Mouse (Mus musculus) testis, postnatal 10 days (tissue): ENCODE data around the gene Hoxa10.

Experiments
- DNase-seq: peaks from one replicate; pipeline ENCODE4 v3.0.0; 2021; ENCODE audit warnings: low spot score

The Hoxa10 gene

DNA sequence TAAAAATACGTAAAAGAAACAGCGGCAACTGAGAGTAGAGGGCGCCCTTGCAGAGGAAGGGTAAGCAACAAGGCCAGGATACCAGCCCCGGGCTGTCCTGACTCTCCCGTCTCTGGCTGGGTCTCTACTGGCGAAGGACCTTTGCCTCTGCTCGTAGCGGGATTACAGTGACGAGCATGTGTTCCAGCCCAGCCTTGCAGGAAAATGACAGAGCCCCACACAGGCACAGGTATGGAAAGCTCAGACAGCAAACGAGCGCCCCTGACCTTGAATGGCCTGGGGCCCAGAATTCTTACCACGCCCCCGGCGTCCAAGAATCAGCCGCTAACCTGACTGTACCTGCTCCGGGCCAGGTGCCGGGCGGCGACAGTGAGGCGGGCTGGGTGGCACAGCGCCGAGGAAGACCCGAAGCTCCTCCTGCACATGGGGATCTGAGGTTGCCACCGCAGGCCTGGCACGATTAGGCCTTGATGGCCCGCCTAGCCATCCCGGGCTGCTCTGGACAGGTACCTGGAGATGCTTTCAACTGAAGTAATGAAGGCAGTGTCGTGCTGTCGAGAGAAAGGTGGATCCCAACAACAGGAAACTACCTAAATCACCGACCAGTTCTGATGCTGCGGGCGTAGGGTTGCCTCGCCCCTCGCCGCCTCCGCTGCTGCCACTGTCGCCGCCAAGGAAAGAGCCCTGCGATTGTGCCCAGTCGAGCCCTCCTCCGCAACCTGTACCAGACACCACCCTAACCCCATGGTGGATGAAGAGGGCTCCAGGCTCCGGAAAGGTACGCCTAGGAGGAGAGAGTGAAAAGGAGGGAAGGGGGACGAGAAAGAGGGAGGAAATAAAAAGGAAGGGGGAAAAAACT is 10.9 kb downstream of the Hoxa10 start:
- no peak for DNase-seq

GRCm38 (mm10) chr6:52228475-52229465 is 11.9 kb downstream of the Hoxa10 start:
- DNase-seq: no peak

DNA sequence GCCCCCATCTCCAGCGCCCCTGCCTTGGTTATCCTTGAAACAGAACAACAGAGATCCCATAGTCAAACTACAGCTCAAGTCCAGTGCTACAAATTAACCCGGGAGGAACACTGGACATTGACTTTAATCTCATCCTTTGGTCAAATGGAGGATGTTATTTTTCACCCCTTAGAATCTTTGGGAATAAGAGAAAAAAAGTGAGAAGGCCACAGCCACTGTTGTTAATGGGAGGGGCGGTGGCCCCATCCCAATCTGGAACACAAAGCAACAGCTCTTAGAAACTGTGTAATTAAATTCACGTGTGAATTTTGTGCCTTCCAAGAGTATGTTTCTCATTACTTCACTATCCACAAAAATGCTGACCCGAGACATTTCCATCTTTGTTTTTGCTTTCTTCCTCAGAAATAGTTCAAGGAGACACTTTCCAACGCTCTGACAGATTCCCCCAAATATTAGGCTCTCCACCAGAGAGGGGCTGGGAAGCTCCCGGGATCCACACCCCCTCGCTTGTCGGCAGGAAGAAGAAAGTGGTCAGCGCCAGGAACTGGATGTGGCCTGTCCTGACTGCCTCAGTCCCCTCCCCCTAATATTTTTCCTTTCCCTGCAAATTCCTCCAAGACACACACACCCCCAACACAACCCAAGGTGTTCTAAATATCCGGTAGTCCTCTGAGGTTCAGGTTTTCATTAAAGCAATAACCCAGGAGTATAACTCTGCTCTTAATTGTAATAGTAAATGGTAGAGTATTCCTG is 13.0 kb downstream of the Hoxa10 start:
- no peak for DNase-seq

DNA sequence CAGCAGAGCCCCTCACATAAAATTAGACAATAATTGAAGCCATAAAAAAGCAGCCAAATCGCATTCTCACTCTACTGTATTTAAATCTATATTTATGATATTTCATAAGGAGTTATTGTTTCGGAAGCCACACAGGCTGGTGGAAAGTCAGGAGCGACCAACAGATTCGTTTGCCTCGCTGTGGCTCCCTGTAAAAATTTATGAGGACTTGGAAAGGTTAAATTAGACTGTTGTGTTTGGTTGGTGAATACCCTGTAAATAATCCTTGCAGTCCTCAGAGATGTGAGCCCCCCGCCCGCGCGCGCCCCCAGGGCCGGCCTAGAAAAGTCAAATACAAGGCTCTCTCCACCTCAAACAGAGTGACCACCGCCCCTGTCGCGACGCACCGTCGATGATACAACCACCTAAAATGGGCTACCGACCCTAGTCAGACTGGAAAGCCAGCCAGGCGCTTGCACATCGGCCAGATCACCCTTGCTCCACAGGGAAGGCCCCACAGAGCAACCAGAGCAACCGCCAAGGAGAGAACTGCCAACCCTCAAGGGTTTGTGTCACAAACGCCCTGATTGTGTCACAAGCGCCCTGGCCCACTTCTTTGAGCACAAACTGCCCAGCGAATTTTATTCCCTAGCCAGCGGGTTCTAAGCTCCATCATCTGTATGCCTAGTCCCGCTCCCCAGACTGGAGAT is 13.9 kb downstream of the Hoxa10 start:
- DNase-seq: no peak

DNA sequence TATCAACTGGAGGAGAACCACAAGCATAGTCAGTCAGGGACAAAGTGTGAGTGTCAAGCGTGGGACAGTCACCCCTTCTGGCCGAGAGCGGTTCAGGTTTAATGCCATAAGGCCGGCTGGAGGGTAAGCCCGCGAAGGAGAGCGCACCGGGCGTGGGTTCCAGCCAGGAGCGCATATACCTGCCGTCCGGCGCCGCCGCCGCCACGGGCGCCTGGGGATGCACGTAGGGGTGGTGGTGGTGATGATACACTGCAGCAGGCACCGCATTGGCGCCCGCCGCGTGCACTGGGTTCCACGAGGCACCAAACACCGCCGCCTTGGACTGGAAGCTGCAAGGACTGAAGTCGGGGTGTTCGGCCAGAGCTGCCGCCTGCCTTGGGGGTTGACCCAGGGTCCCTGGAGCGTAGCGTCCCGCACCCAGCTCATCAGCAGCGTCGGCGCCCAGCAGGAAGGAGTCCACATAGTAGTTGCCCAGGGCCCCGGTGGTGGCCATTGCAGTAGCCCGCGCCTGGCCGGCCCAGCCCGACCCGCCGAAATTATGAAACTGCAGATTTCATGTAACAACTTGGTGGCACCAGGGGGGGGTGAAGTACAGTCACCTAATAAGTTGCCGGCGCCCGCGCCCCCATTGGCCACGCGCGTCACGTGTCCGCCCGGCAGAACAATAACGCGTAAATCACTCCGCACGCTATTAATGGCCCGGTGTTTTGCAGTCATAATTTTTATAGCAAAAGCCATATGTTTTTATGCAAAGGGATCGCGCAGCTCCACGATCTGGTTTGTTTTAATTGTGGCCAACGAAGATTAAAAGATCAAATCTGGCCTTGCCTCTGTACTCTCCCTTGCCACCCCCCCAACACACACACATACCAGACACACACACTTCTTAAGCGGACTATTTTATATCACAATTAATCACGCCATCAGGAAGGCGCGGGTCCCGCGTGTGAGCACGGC is 14.8 kb downstream of the Hoxa10 start:
- no peak for DNase-seq

GRCm38 (mm10) chr6:52224895-52225611 is 15.6 kb downstream of the Hoxa10 start:
- DNase-seq: no peak

DNA sequence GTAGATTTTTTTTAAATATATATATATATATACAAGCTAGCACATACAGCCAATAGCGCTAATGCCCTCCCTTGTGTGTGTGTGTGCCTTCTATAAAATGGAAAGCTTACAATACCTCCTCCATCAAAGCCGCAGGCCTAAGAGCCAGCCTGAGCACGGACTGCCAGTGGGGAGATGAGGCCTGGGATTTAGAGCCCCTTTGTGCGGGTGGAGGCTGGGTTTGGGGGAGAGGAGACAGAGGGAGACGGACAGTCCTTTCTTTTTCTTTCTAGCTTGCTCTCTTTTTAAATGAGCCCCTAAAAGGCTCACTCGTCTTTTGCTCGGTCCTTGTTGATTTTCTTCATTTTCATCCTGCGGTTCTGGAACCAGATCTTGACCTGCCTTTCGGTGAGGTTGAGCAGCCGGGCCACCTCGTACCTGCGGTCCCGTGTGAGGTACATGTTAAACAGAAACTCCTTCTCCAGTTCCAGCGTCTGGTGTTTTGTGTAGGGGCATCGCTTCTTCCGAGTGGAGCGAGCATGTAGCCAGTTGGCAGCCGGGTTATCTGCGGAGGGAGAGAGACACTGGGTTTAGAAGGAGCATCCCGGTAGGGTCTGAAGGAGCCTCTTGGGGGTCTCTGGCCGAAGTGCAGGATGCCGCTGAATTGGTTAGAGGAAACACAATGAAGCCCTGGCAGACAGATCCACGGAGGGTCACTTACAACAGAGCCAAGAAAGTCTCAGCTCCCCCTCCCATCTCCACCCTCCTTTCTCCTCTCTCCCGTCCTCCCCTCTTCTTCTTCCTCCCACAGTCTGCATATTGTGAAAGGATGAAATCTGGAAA is 16.5 kb downstream of the Hoxa10 start:
- DNase-seq: peak; percentile 33

DNA sequence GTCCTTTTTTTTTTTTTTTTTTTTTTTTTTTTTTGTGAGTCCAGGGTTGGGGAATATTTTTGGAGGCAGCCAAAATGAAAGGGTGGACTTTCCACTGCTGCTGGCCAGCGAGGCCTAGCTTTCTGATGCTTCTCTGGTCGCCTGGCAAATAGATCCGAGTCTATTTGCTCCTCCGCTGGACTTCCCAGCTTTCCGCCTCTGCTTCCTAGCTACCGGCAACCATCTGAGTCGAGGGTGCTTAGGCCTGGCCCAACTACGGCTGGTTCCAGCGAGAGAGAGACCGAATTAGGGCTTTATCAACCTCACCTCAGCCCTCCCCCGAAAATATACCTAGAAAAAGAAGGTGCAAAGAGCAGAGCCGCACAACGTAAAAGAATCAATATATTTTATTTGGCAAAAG is 17.9 kb downstream of the Hoxa10 start:
- DNase-seq: peak; percentile 33

- DNase-seq: peak; percentile 50
These were observed 18.5 kb downstream of the Hoxa10 start for GRCm38 (mm10) chr6:52221993-52222685.

DNA sequence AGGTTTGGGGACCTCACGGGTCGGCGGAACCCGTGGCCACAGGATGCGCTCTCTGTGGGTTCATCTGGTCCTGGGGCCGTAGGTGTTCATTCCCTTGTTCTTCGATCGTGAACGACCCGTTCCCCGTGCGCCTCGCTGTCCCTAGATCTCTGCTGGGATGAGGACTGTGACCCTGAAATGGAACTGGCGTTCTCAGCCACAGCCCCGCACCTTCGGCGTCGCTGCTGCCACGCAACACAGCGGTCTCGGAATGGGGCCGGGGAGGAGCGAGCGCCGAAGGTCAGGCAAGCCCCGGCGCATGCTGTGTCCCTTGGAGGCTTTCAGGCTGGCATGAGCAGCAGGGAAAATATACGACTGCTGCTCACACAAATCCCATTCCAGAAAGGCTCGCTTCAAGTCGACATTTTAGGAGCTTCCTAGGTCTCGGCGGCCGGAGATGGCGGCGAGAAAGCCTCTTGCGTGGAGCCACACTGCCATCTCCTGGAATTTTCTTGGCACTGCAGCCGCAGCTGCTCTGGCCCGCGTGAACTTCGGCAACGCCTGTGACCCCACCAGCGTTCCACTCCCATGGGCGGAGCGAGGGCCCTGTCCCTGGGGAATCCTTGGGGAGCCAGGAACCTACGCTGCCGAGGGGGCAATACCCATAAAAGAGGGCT is 19.2 kb downstream of the Hoxa10 start, which contains the start of gene Hoxa7:
Gene Hoxa7, minus strand, starts transcription at position 518 of the 656 bp plus-strand sequence.
- peak; percentile 93 for DNase-seq

DNA sequence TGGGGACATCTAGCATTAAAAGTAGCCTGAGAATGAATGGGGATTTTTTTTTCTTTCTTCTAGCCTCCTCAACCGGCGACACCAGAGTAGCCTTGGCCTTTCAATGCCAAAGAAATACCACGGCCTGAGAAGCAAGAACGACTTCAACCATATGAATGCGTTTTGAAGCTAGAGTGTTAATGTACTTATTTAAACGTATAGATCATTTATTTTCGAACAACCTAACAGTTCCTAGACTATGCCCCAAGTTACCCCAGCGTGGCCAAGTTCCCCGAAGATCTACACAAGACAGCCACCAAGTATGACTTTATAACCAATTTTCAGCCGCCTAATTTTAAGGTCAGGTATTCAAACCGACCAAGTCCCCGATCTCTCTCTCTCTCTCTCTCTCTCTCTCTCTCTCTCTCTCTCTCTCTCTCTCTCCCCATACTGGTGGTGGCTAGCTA is 19.8 kb downstream of the Hoxa10 start:
- DNase-seq: no peak

- peak; percentile 39 for DNase-seq
These were observed 20.4 kb downstream of the Hoxa10 start for GRCm38 (mm10) chr6:52220003-52220864.

GRCm38 (mm10) chr6:52219234-52219942 is 21.3 kb downstream of the Hoxa10 start:
- peak; percentile 36 for DNase-seq

DNA sequence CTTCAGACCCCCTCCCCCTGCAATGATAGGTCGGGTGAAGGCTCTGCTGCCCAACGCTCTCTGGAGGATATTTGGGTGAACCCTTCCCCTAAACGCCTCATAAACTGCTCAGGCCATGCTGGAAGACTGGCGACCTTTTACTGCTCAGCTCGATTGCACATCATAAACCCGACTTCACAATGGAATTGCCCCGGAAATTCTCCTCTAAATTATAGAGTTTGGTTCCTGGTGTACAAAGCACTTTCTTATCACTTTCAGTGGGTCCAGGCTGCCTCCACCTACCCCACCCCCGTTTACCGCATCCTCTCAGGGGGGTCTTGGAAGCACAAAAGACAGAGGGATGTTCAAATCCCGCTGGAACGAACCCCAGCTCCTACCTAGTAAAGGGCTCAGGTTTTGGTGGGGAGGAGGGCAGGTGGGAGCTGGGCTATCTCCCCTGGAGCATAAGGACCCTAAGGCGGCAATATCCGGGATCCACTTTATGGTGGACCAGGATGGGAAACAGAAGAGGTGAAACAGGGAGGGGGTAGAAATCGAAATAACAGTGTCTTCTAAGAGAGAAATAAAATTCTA is 21.9 kb downstream of the Hoxa10 start:
- peak; percentile 42 for DNase-seq

DNA sequence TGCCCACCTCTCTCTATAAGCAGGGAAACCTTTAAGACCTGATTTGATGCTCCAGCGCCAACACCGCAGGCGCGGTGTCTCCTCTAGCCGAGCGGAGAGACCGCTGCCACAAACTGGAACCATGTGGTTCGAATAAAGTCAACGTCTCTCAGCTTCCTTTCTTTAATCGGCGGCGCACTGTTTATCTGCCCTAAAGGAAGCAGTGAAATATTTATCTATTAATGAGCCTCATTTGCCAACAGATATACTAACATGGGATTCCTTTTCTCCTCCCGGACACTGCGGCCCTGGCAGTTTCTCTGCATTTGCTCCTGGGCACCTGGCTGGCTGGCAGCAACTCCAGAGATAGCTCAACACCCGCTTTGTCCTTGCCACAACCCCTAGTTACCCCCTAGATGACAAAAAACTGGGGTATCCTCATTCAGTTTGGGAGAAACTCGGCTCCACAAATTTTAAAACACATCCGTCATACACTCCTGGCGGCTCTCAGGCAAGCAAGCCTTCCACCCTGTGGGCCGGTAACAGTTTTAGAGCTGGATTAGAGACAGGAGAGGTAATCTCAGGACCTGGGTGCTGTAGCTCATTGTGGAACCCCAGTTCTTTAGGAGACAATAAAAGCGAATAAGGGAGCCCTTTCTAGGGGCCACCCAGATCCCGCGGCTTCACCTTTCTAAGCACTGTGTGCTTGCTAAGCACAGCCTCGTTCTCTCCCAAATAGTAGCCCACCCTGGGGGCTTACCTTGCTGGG is 22.6 kb downstream of the Hoxa10 start:
- DNase-seq: no peak
